Mouse (Mus musculus) cortical plate, adult 2 months (tissue): ENCODE results near the gene Tenm2. TPM values are rescaled to one million over a fixed set of nuclear protein-coding genes. Genes with fewer than 3 reads are reported as not detected.

Source experiments
- H3K27ac ChIP-seq: fragments of 200-500 bp; 2 replicates; pipeline ENCODE4 v1.5.1; 2012; ENCODE audit warnings: low read length, control low read depth, inconsistent platforms; ENCODE audit not compliant: insufficient read depth
- H3K4me1 ChIP-seq: fragments of 200-500 bp; 2 replicates; pipeline ENCODE4 v1.6.1; 2011; ENCODE audit warnings: low read length; ENCODE audit not compliant: control insufficient read depth, insufficient read depth
- H3K4me3 ChIP-seq: fragments of 200-500 bp; 2 replicates; pipeline ENCODE4 v1.5.1; 2011; ENCODE audit warnings: mild to moderate bottlenecking, low read length, control low read depth; ENCODE audit not compliant: insufficient read depth
- CTCF ChIP-seq: fragments of 200-500 bp; IDR thresholded peaks from 2 replicates; pipeline ENCODE4 v1.5.1; 2011; ENCODE audit warnings: mild to moderate bottlenecking, control low read depth, low read length; ENCODE audit not compliant: insufficient read depth; ENCODE audit errors: extremely low read depth
- POLR2A ChIP-seq: fragments of 200-500 bp; IDR thresholded peaks from 2 replicates; pipeline ENCODE4 v1.6.1; 2011; ENCODE audit warnings: mild to moderate bottlenecking, low read length, control low read depth; ENCODE audit not compliant: insufficient read depth; ENCODE audit errors: extremely low read depth
- polyA plus RNA-seq: library from polyadenylated mRNA; depleted of rRNA; stranded (reverse); fragments of >200 nt; gene quantifications from 2 replicates; pipeline ENCODE4 v1.2.3, GENCODE M21; 2012; rRNA removed

Tenm2 gene
- 26.6 and 28.3 TPM in 2 replicates for polyA plus RNA-seq

DNA sequence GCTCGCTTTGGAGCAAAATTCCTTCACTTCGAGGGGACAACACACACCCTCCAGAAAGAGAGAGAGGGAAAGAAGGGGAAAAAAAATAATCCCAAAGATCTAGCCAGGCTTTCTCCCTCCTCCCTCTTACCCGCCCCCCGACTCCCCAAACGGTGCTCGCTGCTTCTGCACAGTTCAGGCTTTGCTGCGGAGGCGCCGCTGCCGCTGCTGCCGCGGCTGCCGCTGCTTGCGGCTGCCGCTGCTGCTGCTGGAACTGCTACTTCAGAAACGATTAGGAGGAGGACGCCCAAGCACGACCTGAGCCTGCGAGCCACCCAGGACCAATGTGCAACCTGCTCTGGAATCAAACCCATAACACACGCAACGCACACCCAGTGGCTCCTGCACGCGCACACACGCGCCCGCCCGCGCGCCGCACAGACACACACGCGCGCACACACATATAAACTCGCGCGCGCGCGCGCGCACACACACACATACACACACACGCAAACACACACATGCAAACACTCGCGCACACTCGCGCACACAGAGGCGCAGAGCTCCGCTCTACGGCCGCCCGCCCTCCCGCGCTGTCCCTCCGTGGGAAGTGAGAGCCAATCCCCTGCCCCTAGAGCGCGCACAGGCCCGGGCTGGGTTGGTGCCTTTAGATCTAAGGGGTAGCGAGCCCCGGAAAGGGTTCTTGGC is at the start of gene Tenm2:
Gene Tenm2 (minus strand): TSS at position 51 of the 687 bp plus-strand sequence.
- TF ChIP-seq CTCF (no peak), POLR2A (peak; percentile 68; the same call in 1 of the 2 replicates)
- peaks cover 2% of the 10 kb centered on the region; the same call in 1 of the 2 replicates for H3K4me1 ChIP-seq
- peak within 1 kb of the TSS; percentile 76 for H3K27ac ChIP-seq
- H3K4me3 ChIP-seq: peak within 1 kb of the TSS; percentile 73

DNA sequence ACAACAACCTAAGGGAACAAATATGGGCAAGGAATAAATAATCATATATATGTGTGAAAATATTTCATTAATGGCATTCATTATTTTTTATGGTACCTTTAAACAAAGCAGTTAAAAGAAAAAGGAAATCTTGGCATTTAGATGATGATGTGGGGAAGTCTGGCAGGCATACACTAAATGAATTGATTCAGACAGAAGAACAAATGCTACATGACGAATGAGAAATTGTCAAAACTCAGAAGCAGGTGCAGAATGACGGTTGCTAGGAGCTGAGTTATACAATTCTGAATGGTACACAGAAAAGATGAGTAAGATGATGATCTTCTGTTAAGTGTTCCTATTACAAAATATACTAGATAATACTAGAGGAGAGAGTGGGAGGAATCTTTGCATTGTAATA is 49.4 kb upstream of the Tenm2 start:
- H3K4me3 ChIP-seq: no peak overlapping the region
- TF ChIP-seq POLR2A (no peak), CTCF (no peak)
- no peaks in the 10 kb centered on the region for H3K4me1 ChIP-seq
- no peak overlapping the region for H3K27ac ChIP-seq

DNA sequence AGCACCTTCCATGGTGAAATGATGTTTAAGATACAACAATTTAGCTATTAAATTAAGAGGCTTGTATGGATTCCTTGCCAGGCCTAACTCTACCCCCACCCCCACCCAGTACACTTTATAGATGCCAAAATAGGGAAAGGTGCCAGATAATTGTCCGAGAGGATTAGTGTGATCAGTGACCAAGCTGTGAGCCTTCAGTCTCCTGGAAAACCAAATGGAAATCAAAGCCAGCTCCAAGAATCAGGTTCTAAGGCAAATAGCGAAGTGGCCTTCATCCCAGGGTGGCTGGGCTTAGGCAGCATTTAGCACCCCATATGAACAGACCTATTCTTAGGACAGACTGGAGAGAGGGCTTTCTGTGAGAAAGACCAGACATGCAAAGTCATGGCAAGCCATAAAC is 13.0 kb upstream of the Tenm2 start:
- no peak overlapping the region for H3K27ac ChIP-seq
- H3K4me3 ChIP-seq: no peak overlapping the region
- TF ChIP-seq POLR2A: no peak
- no peak for TF ChIP-seq CTCF
- H3K4me1 ChIP-seq: no peaks in the 10 kb centered on the region

DNA sequence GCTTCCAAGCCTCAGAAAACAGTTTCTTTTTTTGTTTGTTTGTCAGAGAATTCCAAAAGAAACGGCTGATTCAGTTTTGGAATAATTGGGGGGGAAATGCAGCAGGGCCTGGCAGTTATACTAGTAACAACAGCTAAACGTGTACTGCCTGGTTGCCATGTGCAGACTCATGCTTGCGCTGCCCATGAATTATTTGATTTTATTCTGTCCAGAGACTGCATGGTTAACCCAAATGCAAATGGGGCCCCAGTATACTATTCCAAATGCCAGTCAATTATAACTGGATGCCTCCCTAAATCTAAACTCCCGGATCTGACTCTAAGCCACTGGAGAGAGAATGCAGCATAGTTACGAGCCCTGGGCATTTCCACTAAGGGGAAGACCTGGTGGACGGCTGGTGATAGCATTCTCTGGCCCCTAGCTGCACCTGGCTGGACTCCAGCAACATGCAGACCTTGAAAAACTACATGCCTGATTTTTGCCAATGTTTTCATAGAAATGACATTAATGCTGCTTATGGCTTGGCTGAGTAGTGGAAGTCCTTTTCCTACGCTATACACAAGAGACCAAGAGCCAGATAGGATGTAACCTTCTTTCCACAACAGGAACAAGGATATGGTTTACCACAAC is 1.4 kb upstream of the Tenm2 start:
- H3K4me1 ChIP-seq: peaks cover 2% of the 10 kb centered on the region; the same call in 1 of the 2 replicates
- H3K27ac ChIP-seq: peak overlapping the region; percentile 76
- TF ChIP-seq CTCF (no peak), POLR2A (no peak)
- peak overlapping the region; percentile 73 for H3K4me3 ChIP-seq

DNA sequence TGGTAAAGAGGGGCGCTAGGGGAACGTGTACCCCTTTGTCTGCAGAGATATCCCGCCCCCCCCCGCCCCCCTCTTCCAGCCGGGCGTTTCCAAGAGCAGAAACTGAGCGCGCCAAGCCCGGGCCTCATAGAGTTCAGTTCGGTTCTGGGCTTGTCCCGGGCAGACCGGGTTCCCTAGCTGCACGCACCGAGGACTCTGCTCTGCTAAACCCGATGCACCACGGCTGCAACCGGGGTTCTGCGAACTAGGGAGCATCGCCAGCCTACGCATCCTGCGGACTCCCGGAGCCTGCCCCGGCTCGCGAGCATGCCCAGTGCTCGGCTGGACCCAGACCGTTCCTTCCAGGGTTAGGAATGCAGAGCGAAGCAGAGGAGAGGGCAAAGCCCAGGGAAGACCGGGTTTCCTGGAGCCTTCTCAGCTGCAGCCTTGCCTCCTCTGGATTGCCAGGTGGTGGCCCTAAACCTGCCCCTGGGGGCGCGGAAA is 878 bp upstream of the Tenm2 start:
- Histone ChIP-seq H3K4me1 (peaks cover 2% of the 10 kb centered on the region; the same call in 1 of the 2 replicates), H3K27ac (peak overlapping the region; percentile 76)
- TF ChIP-seq CTCF (no peak), POLR2A (no peak)

DNA sequence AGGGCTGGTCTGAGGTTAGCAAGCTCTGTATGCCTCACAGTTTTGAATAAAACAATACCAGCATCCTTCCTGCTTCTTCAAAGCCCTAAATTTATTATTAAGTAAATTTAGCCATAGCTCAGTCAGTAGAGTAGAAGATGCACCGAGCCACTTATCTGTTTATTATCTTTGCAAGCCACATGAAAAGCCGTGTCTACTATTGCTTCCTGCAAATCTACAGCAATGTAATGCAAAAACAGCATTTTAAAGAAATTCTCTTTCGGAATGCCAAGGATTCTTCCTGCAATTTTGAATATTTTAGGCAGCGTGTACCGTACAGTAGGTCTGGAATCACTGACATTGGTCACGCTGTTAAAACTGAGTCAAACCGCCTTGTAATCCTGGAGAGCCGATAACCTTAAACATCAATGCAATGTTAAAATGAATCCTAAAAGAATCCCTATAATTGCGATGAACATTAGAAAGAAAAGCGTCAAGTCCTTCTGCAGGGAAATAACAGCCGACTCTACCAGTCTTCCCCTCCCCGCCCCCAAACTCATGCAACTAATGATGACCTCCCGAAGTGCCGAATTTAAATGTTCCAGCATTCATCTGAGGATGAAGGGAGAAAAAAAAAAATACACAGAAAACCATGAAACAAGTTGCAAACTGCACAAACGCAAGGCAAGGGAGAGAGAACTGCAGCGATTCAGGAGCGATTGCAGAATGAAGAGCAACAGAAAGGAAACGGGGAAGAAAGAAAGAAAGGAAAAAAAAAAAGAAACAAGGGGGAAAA is 556 bp downstream of the Tenm2 start:
- Histone ChIP-seq H3K4me3 (peak overlapping the region; percentile 73), H3K27ac (peak overlapping the region; percentile 76), H3K4me1 (peaks cover 2% of the 10 kb centered on the region; the same call in 1 of the 2 replicates)
- TF ChIP-seq POLR2A (no peak), CTCF (no peak)

More for the DNA sequence above, 878 bp upstream of the Tenm2 start:
- peak overlapping the region; percentile 73 for H3K4me3 ChIP-seq

DNA sequence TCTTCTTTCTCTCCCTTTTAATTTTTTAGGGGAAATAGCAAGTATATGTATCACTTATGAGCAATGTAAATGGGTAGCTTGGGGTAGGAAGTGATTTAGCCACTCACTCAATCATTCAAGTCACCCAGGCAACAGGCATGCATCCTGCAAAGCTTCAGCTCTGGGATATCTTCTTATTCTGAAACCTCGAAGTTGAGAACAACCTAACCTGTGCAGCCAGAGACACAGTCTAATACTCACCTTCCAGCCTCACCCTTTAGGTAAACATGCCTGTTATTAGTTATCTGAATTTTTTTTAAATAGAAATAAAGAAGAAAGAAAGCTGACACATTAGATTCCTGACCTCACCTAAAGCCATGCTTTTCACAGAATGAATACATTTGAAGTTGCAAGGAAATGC is 8.4 kb downstream of the Tenm2 start:
- no peak overlapping the region for H3K4me3 ChIP-seq
- H3K27ac ChIP-seq: no peak overlapping the region
- TF ChIP-seq CTCF: no peak
- TF ChIP-seq POLR2A: no peak
- H3K4me1 ChIP-seq: no peaks in the 10 kb centered on the region

DNA sequence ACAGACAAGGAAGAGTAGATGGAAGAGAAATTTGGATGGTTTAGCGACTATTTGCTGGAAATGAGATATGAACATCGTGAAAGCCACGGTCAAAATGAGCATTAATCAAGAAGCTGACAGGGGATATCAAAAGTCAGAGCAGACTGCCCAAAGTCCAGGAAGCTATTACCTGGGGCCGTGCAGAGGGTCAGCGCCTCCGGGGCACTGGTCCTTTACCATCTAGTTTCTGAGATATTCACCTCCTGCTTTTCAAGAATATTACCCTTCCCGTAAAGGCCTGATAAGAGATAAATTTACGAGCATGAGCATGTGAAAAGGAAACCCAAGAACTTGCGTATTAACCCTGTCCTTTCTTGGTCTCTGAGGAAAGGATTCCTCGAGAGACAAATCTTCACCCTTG is 8.8 kb downstream of the Tenm2 start:
- Histone ChIP-seq H3K4me1 (0 out of 2 replicates have a peak, but pooled peaks cover 2% of the 10 kb centered on the region), H3K27ac (no peak overlapping the region), H3K4me3 (no peak overlapping the region)
- TF ChIP-seq CTCF: no peak
- TF ChIP-seq POLR2A: no peak

DNA sequence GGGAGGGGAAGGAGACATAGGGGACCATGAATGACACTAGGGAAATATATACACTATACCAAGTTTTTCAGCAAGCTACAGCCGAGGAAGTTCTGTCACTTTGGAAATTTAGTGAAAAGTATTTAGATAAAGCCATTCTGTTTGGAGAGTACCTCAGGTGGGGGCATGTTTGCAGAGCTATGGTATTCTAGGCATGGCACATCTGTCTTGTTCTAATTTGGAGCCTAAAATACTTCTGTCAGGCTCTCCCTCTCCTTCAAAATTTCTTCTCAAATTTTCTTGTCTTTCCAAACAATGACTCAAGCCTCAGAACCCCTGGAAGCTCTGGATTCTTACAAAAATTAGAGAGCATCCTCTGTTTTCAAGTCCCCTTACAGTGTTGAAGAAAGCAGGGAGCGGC is 13.0 kb downstream of the Tenm2 start:
- TF ChIP-seq CTCF (no peak), POLR2A (no peak)
- Histone ChIP-seq H3K4me1 (peaks cover 5% of the 10 kb centered on the region; the same call in 1 of the 2 replicates), H3K4me3 (no peak overlapping the region), H3K27ac (peak overlapping the region; percentile 53; the same call in 1 of the 2 replicates)
